Mouse (Mus musculus) MEL (cell line): ENCODE data around the gene Herc2.

Experiments
- CTCF ChIP-seq, 3 experiments: IDR thresholded peaks in 2 of 3; conservative IDR thresholded peaks in 1 of 3; 2 replicates each; pipeline ENCODE4 v1.5.1; 2011 to 2012; ENCODE audit warnings: low read length in 3 of 3, low read depth in 2 of 3, mild to moderate bottlenecking in 2 of 3, improper control_type of control experiment in 1 of 3, inconsistent platforms in 1 of 3, mixed read lengths in 1 of 3, moderate library complexity in 1 of 3; ENCODE audit not compliant: control insufficient read depth in 1 of 3, insufficient read depth in 1 of 3, poor library complexity in 1 of 3, severe bottlenecking in 1 of 3
- EP300 ChIP-seq, 2 experiments: IDR thresholded peaks; 2 replicates each; pipeline ENCODE4 v1.6.1; 2011; ENCODE audit warnings: improper control_type of control experiment in 2 of 2, low read length in 2 of 2, low read depth in 1 of 2, mild to moderate bottlenecking in 1 of 2
- ETS1 ChIP-seq: IDR thresholded peaks from 2 replicates; pipeline ENCODE4 v1.6.1; 2012; ENCODE audit warnings: low read depth, mild to moderate bottlenecking, inconsistent platforms, low read length, improper control_type of control experiment, moderate library complexity
- GABPA ChIP-seq: IDR thresholded peaks from 2 replicates; pipeline ENCODE4 v1.6.1; 2012; ENCODE audit warnings: low read depth, mild to moderate bottlenecking, inconsistent platforms, low read length, improper control_type of control experiment, moderate library complexity
- JUND ChIP-seq: IDR thresholded peaks from 2 replicates; pipeline ENCODE4 v1.6.1; 2011; ENCODE audit warnings: low read depth, mild to moderate bottlenecking, improper control_type of control experiment, low read length
- NELFE ChIP-seq: IDR thresholded peaks from 2 replicates; pipeline ENCODE4 v1.6.1; 2011; ENCODE audit warnings: low read depth, low read length, improper control_type of control experiment
- POLR2A ChIP-seq, 2 experiments: IDR thresholded peaks; 2 replicates each; pipeline ENCODE4 v1.6.1; 2011 to 2012; ENCODE audit warnings: low read length in 2 of 2, mild to moderate bottlenecking in 2 of 2, control low read depth in 1 of 2, improper control_type of control experiment in 1 of 2, low read depth in 1 of 2, moderate library complexity in 1 of 2; ENCODE audit not compliant: control insufficient read depth in 1 of 2, insufficient read depth in 1 of 2, poor library complexity in 1 of 2
- TAL1 ChIP-seq: IDR thresholded peaks from 2 replicates; pipeline ENCODE4 v1.6.1; 2012; ENCODE audit warnings: mild to moderate bottlenecking, inconsistent platforms, low read length, moderate library complexity, mixed read lengths
- TBP ChIP-seq: IDR thresholded peaks from 2 replicates; pipeline ENCODE4 v1.8.0; 2011; ENCODE audit warnings: low read depth, low read length, improper control_type of control experiment
- ZNF384 ChIP-seq: IDR thresholded peaks from 2 replicates; pipeline ENCODE4 v1.6.1; 2012; ENCODE audit warnings: low read depth, mild to moderate bottlenecking, inconsistent platforms, low read length, improper control_type of control experiment

- TF ChIP-seq POLR2A (IDR thresholded peaks at IDR 0.05; ENCODE audit: control insufficient read depth in 1 of 2, insufficient read depth in 1 of 2, low read depth in 1 of 2, low read length in 2 of 2, poor library complexity in 1 of 2): no peak
- no peak for TF ChIP-seq JUND
- no peak for TF ChIP-seq GABPA
- TF ChIP-seq TAL1: no peak
- TF ChIP-seq TBP: no peak
- no peak for TF ChIP-seq CTCF (IDR thresholded peaks at IDR 0.05 in 2 of 3, conservative IDR thresholded peaks at IDR 0.05 in 1 of 3; ENCODE audit: control insufficient read depth in 1 of 3, insufficient read depth in 1 of 3, low read depth in 2 of 3, low read length in 3 of 3, poor library complexity in 1 of 3, severe bottlenecking in 1 of 3)
- no peak for TF ChIP-seq ETS1
- no peak for TF ChIP-seq EP300 (IDR thresholded peaks at IDR 0.05; ENCODE audit: low read depth in 1 of 2, low read length in 2 of 2)
- no peak for TF ChIP-seq NELFE
- TF ChIP-seq ZNF384: no peak
Measured at GRCm38 (mm10) chr7:56220811-56221210, 170.8 kb downstream of the Herc2 start.
